Mouse (Mus musculus): ENCODE measurements around the gene Tmem59l. TPM values are rescaled to one million over a fixed set of nuclear protein-coding genes. Genes with fewer than 3 reads are reported as not detected.

Tmem59l gene
- 0.74 TPM for polyA plus RNA-seq (2014; fragmentation: Illumina TruSeq; extraction: RNeasy Lipid Tissue Mini Kit (QIAGEN cat#74804); ENCODE audit: low read depth, low replicate concordance)

DNA sequence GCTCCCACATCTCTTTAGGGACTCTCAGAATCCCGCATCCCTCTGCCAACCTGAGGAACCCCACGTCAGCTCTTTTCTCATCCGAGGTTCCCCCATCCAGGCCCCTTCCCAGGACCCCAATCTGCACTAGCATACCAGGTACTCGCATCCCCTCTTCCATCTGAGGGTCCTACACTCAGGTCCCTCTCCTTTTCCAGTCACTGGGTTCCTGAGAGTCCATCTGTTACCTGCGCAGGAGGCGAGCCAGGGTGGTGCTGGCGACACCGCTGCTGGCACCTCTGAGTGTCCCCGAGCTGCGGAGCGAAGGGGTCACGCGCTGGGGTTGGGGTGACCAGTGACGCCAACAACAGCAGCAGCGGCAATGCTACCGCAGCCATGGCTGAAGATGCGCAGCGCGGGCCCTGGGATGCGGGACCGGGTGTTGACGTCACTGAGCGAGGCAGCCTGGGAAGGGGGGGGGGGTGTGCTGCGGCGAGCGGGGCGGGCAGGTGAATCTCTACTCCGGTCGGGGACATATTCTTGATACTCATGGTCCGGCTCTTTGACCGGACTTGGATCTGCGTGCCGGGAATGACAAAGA, at the start of gene Tmem59l:
Gene Tmem59l, minus strand, starts transcription at position 418 of the 580 bp plus-strand sequence.

GRCm38 (mm10) chr8:70527512-70528181, 40.5 kb upstream of the Tmem59l start, which contains the start of the genes Fkbp8 and Kxd1:
Gene Fkbp8, plus strand, starts transcription at chr8:70527724.
Gene Kxd1, minus strand, starts transcription at chr8:70527956.

GRCm38 (mm10) chr8:70510228-70510915, 23.2 kb upstream of the Tmem59l start, which contains the start of gene Uba52:
Gene Uba52, minus strand, starts transcription at chr8:70510801.

DNA sequence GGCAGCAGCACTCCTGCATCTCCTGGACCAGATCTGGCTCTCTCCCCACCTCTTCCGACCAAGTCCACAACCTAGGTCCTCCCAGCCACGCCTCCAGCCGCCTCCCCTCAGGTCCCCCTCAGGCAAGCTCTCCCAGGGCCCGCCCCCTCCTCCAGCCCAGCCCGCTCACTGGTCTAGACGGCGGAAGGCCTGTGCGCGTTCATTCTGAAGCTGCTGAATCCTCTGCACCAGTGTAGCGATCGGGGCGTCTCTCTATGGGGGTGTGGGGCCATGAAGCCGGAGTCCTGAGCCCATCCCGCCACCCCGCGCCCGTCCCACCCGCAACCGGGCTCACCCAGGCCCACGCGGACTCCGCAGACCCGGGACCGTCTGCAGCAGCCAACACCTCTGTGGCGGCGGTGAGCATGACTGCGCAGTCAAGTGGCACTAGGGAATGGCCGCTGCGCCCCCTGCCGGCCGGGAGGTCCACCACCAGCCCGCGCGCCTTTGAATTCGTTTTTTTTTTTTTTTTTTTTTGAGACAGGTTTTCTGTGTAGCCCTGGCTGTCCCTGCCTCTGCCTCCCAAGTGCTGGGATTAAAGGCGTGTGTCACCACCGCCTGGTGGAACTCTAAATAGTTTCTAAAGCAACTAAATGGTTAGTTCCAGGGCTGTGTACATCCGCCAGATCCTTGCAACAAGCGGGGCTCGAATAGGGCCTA, 19.3 kb upstream of the Tmem59l start, which contains the start of gene Rex1bd:
Gene Rex1bd, minus strand, starts transcription at position 425 of the 699 bp plus-strand sequence.

DNA sequence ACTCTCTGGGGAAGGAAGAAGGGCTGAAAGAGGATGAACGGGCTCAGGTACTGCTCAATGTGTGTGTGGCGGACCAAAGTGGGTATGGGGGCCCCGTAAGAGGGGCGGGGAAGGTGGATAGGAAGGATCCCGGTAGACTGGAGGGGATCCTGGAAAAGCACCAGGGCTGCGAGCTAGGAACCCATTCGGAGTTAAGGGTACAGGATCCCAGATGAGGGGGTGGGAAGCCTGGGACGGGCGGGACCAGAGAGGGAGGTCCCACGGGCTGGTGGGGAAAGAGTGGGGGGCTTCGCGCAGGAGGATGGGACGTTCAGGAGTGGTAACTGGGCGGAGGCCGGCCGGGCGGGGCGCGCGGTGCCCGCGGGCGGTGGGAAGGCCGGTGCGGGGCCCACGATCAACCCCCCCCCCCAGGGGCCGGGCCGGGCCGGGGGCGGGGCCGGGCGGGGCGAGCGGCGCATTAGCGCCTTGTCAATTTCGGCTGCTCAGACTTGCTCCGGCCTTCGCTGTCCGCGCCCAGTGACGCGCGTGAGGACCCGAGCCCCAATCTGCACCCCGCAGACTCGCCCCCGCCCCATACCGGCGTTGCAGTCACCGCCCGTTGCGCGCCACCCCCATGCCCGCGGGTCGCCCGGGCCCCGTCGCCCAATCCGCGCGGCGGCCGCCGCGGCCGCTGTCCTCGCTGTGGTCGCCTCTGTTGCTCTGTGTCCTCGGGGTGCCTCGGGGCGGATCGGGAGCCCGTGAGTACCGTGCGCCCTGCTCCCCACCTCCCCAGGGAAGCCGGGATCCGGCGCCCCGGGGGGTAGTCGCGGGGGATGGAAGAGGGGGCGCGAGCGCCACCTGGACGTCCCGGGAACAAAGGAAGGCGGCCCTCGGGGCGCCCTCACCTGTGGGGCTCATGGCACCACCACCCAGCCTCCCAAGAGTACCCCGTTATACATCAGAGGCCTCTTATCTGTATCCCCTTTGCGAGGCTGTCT, 5.8 kb upstream of the Tmem59l start, which contains the start of gene Crlf1:
Gene Crlf1, plus strand, starts transcription at position 495 of the 977 bp plus-strand sequence.

DNA sequence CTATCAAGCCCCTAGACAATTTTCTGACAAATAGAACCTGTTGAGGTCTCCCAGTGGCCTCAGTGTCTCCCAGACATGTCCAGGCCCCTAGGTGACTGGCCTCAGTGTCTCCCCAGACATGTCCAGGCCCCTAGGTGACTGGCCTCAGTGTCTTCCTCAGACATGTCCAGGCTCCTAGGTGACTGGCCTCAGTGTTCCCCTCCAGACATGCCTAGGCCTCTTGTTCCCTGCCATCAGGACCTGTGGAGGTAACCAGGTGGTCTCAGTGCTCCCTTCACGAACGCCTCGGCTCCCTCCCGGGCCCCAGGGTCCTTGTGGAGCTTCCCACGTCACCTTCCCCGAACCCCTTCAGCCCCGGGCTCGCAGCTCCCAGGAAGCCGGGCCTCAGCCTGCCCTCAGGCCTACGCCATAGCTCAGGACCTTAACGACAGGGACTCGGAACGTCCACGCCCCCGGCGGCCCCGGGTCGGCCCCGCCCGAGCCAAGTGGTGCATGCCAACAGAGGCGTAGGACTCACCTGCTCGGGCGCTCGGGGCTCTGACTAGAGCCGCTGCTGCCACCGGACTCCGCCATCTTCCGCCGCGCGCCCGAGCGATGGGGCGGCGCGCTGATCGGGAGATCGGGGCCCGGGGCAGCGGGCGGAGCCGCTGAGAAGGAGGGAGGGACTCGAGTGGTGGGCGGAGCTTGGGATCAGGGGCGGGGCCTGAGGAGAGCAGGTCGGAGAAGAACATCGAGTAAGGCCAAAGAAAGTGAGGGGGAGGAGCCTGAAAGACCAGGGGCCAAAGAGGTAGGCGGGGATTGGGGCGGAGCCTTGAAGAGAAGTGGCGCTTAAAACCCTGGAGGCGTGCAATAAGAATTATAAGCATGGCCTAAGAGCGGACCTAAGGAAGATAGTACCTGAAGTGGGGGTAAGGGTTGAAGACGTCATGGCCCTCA, 10.6 kb downstream of the Tmem59l start, which contains the start of gene Klhl26:
Gene Klhl26, minus strand, starts transcription at position 636 of the 936 bp plus-strand sequence.

GRCm38 (mm10) chr8:70439055-70439847, 47.9 kb downstream of the Tmem59l start, which contains the start of gene Crtc1:
Gene Crtc1, minus strand, starts transcription at chr8:70439579.

Other genes starting within 250 kb of the Tmem59l start
- gene Homer3, start 204.5 kb downstream of the Tmem59l start, polyA plus RNA-seq (2014; fragmentation: Illumina TruSeq; extraction: RNeasy Lipid Tissue Mini Kit (QIAGEN cat#74804); ENCODE audit: low read depth, low replicate concordance) = 43.4 TPM
- 40.2 TPM for gene Ddx49, start 184.9 kb downstream of the Tmem59l start, polyA plus RNA-seq (2014; fragmentation: Illumina TruSeq; extraction: RNeasy Lipid Tissue Mini Kit (QIAGEN cat#74804); ENCODE audit: low read depth, low replicate concordance)
- 186 TPM for gene Cope, start 184.8 kb downstream of the Tmem59l start, polyA plus RNA-seq (2014; fragmentation: Illumina TruSeq; extraction: RNeasy Lipid Tissue Mini Kit (QIAGEN cat#74804); ENCODE audit: low read depth, low replicate concordance)
- gene Cers1, start 171.6 kb downstream of the Tmem59l start, polyA plus RNA-seq (2014; fragmentation: Illumina TruSeq; extraction: RNeasy Lipid Tissue Mini Kit (QIAGEN cat#74804); ENCODE audit: low read depth, low replicate concordance) = 0.63 TPM
- 0.31 TPM for gene Gdf1, start 157.5 kb downstream of the Tmem59l start, polyA plus RNA-seq (2014; fragmentation: Illumina TruSeq; extraction: RNeasy Lipid Tissue Mini Kit (QIAGEN cat#74804); ENCODE audit: low read depth, low replicate concordance)
- gene Upf1, start 134.1 kb downstream of the Tmem59l start, polyA plus RNA-seq (2014; fragmentation: Illumina TruSeq; extraction: RNeasy Lipid Tissue Mini Kit (QIAGEN cat#74804); ENCODE audit: low read depth, low replicate concordance) = 31.4 TPM
- 6.3 TPM for gene Comp, start 113.8 kb downstream of the Tmem59l start, polyA plus RNA-seq (2014; fragmentation: Illumina TruSeq; extraction: RNeasy Lipid Tissue Mini Kit (QIAGEN cat#74804); ENCODE audit: low read depth, low replicate concordance)
- 15.7 TPM for gene Crtc1, start 47.8 kb downstream of the Tmem59l start, polyA plus RNA-seq (2014; fragmentation: Illumina TruSeq; extraction: RNeasy Lipid Tissue Mini Kit (QIAGEN cat#74804); ENCODE audit: low read depth, low replicate concordance)
- 20.7 TPM for gene Klhl26, start 10.4 kb downstream of the Tmem59l start, polyA plus RNA-seq (2014; fragmentation: Illumina TruSeq; extraction: RNeasy Lipid Tissue Mini Kit (QIAGEN cat#74804); ENCODE audit: low read depth, low replicate concordance)
- gene Crlf1, start 5.8 kb upstream of the Tmem59l start, polyA plus RNA-seq (2014; fragmentation: Illumina TruSeq; extraction: RNeasy Lipid Tissue Mini Kit (QIAGEN cat#74804); ENCODE audit: low read depth, low replicate concordance) = 2.1 TPM
- 92.5 TPM for gene Rex1bd, start 19.4 kb upstream of the Tmem59l start, polyA plus RNA-seq (2014; fragmentation: Illumina TruSeq; extraction: RNeasy Lipid Tissue Mini Kit (QIAGEN cat#74804); ENCODE audit: low read depth, low replicate concordance)
- gene Uba52, start 23.4 kb upstream of the Tmem59l start, polyA plus RNA-seq (2014; fragmentation: Illumina TruSeq; extraction: RNeasy Lipid Tissue Mini Kit (QIAGEN cat#74804); ENCODE audit: low read depth, low replicate concordance) = 1,821 TPM
- gene Fkbp8, start 40.4 kb upstream of the Tmem59l start, polyA plus RNA-seq (2014; fragmentation: Illumina TruSeq; extraction: RNeasy Lipid Tissue Mini Kit (QIAGEN cat#74804); ENCODE audit: low read depth, low replicate concordance) = 255 TPM
- gene Kxd1, start 40.6 kb upstream of the Tmem59l start, polyA plus RNA-seq (2014; fragmentation: Illumina TruSeq; extraction: RNeasy Lipid Tissue Mini Kit (QIAGEN cat#74804); ENCODE audit: low read depth, low replicate concordance) = 67.9 TPM
- 20.8 TPM for gene Ell, start 52.1 kb upstream of the Tmem59l start, polyA plus RNA-seq (2014; fragmentation: Illumina TruSeq; extraction: RNeasy Lipid Tissue Mini Kit (QIAGEN cat#74804); ENCODE audit: low read depth, low replicate concordance)
- 351 TPM for gene Isyna1, start 107.0 kb upstream of the Tmem59l start, polyA plus RNA-seq (2014; fragmentation: Illumina TruSeq; extraction: RNeasy Lipid Tissue Mini Kit (QIAGEN cat#74804); ENCODE audit: low read depth, low replicate concordance)
- gene Ssbp4, start 121.5 kb upstream of the Tmem59l start, polyA plus RNA-seq (2014; fragmentation: Illumina TruSeq; extraction: RNeasy Lipid Tissue Mini Kit (QIAGEN cat#74804); ENCODE audit: low read depth, low replicate concordance) = 112 TPM
- gene Lrrc25, start 128.8 kb upstream of the Tmem59l start, polyA plus RNA-seq (2014; fragmentation: Illumina TruSeq; extraction: RNeasy Lipid Tissue Mini Kit (QIAGEN cat#74804); ENCODE audit: low read depth, low replicate concordance) = 5.1 TPM
- 1.2 TPM for gene Gdf15, start 145.1 kb upstream of the Tmem59l start, polyA plus RNA-seq (2014; fragmentation: Illumina TruSeq; extraction: RNeasy Lipid Tissue Mini Kit (QIAGEN cat#74804); ENCODE audit: low read depth, low replicate concordance)
- 54.4 TPM for gene Pgpep1, start 173.0 kb upstream of the Tmem59l start, polyA plus RNA-seq (2014; fragmentation: Illumina TruSeq; extraction: RNeasy Lipid Tissue Mini Kit (QIAGEN cat#74804); ENCODE audit: low read depth, low replicate concordance)
- gene Lsm4, start 185.9 kb upstream of the Tmem59l start, polyA plus RNA-seq (2014; fragmentation: Illumina TruSeq; extraction: RNeasy Lipid Tissue Mini Kit (QIAGEN cat#74804); ENCODE audit: low read depth, low replicate concordance) = 67.6 TPM
- gene Jund, start 211.6 kb upstream of the Tmem59l start, polyA plus RNA-seq (2014; fragmentation: Illumina TruSeq; extraction: RNeasy Lipid Tissue Mini Kit (QIAGEN cat#74804); ENCODE audit: low read depth, low replicate concordance) = 72.1 TPM
- gene Iqcn, start 216.1 kb upstream of the Tmem59l start, polyA plus RNA-seq (2014; fragmentation: Illumina TruSeq; extraction: RNeasy Lipid Tissue Mini Kit (QIAGEN cat#74804); ENCODE audit: low read depth, low replicate concordance) = 4.9 TPM
- gene Gm3336, start 231.2 kb upstream of the Tmem59l start, polyA plus RNA-seq (2014; fragmentation: Illumina TruSeq; extraction: RNeasy Lipid Tissue Mini Kit (QIAGEN cat#74804); ENCODE audit: low read depth, low replicate concordance) = not detected
- 5.3 TPM for gene Pde4c, start 236.4 kb upstream of the Tmem59l start, polyA plus RNA-seq (2014; fragmentation: Illumina TruSeq; extraction: RNeasy Lipid Tissue Mini Kit (QIAGEN cat#74804); ENCODE audit: low read depth, low replicate concordance)

All from adipose tissue, adult 10 weeks (tissue).